Mouse (Mus musculus) bone marrow, adult 2 months (tissue): ENCODE results near the gene Cmtm7.

ENCODE experiments used
- CTCF ChIP-seq: fragments of 200-500 bp; IDR thresholded peaks from 2 replicates; pipeline ENCODE4 v1.5.1; 2011; ENCODE audit warnings: low read length, control low read depth; ENCODE audit not compliant: control insufficient read depth, insufficient read depth
- POLR2A ChIP-seq: fragments of 200-500 bp; IDR thresholded peaks from 2 replicates; pipeline ENCODE4 v1.6.1; 2011; ENCODE audit warnings: low read depth, mild to moderate bottlenecking, control low read depth, low read length, borderline replicate concordance; ENCODE audit not compliant: control insufficient read depth

GRCm38 (mm10) chr9:114812001-114812400, 30.3 kb upstream of the Cmtm7 start:
- no peak for TF ChIP-seq CTCF
- TF ChIP-seq POLR2A: no peak
